Mouse (Mus musculus): ENCODE results near the gene C330021F23Rik.

Gene C330021F23Rik

GRCm38 (mm10) chr8:3587391-3588257 is 19.8 kb downstream of the C330021F23Rik start:
- DNase-seq (ENCODE audit: low spot score in 2 of 2): peak in 1 of 2 experiments; percentile 70

GRCm38 (mm10) chr8:3588258-3588633 is 20.5 kb downstream of the C330021F23Rik start:
- no peak for DNase-seq (ENCODE audit: low spot score in 2 of 2)

DNA sequence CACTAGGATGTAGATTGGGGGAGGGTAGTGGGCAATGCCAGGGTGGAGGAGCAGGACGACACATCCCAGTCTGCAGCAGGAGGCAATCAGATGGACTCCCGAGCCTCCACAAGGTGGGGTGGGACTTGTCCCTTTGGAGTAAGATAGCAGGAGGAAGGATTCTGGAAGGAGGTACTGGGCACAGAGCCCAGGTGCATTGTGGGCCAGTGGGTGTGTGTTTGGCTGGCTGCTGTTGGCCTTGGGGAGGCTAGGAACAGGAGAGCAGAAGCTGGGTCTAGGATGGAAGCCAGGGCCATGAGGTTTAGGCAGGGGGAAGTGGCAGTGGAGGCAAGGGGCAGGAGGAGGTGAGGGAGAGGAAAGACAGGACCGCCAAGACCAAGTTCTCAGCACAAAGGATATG is 25.7 kb downstream of the C330021F23Rik start:
- no peak for DNase-seq (ENCODE audit: low spot score in 2 of 2)

- no peak for DNase-seq (ENCODE audit: low spot score in 2 of 2)
Measured at GRCm38 (mm10) chr8:3594466-3594865, 26.7 kb downstream of the C330021F23Rik start.

DNA sequence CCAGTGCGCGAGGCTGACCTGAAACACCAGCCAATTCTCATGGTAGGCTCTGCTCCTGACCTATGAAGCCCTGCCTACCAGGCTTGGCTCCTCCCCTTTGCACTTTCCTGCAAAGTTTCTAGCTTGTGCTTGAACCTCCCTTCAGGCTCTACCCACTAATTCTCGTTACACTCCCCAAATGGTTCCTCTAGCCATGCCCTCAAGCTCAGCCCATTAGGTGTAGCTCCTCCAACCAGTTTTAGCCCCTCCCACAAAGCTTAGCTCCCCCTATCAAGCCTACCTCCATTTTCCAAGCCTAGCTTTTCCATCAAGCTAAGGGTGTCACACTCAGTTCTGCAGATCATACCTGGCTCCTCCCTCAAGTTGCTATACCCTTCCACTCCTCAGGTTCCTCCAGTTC is 30.3 kb downstream of the C330021F23Rik start:
- DNase-seq (ENCODE audit: low spot score in 2 of 2): no peak

GRCm38 (mm10) chr8:3599219-3599618 is 31.4 kb downstream of the C330021F23Rik start:
- DNase-seq (ENCODE audit: low spot score in 2 of 2): no peak

DNA sequence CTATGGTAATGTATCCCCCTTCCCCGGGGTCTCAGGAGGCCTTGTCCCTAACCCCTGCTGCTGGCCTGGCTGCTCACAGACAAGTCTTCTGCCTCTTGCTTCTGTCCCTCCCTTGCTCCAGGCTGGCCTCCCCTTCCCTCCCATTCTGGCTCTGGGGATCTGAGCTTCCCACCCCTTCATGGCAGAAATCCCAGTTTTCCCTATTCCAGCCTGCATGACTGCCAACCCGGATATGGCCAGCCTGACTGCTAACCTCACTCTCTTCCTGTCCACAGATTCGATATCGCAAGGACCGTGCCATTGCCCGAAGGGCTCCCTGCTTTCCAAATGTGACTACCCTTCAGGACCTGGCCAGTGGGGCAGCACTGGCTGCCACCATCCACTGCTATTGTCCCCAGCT is 32.6 kb downstream of the C330021F23Rik start:
- DNase-seq (ENCODE audit: low spot score in 2 of 2): no peak

DNA sequence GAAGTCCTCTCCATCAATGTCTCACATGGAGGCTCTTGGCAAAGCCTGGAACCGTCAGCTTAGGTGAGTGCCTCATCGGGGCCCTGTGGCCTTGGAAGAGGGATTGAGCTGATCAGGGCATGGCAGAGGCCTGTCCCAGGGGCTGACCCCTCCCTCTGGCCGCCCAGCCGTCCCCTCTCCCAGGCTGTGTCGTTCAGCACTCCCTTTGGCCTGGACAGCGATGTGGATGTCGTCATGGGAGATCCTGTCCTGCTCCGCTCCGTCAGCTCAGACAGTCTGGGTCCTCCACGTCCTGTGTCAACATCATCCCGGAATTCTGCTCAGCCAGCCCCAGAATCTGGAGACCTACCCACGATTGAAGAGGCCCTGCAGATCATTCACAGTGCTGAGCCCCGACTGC is 35.6 kb downstream of the C330021F23Rik start:
- DNase-seq (ENCODE audit: low spot score in 2 of 2): no peak

- DNase-seq (ENCODE audit: low spot score in 2 of 2): no peak
Measured at GRCm38 (mm10) chr8:3606593-3606992, 38.8 kb downstream of the C330021F23Rik start.

GRCm38 (mm10) chr8:3607822-3608221 is 40.0 kb downstream of the C330021F23Rik start:
- no peak for DNase-seq (ENCODE audit: low spot score in 2 of 2)

GRCm38 (mm10) chr8:3609046-3609815 is 41.4 kb downstream of the C330021F23Rik start:
- no peak for DNase-seq (ENCODE audit: low spot score in 2 of 2)

DNA sequence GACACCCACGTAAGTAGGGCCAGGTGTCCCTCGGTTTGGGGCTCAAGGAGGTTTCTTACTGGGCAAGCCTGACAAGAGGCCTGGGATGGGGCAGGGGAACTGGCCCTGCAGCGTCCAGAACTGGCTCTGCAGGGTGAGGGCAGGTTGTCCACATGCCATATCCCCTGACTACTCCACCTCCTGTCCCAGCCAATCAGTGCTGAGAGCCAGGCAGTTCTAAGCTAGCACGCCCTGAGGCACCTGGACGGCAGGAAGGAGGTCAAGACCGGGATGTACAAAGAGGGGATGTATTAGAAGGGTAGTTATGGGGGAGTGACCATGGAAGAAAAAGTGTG is 42.0 kb downstream of the C330021F23Rik start:
- no peak for DNase-seq (ENCODE audit: low spot score in 2 of 2)

- DNase-seq (ENCODE audit: low spot score in 2 of 2): peak; percentile 99
Measured at GRCm38 (mm10) chr8:3621199-3621970, 53.6 kb downstream of the C330021F23Rik start, which contains the start of the genes Xab2 and Pet100. Gene Xab2 (minus strand): TSS chr8:3621316. Gene Pet100 (plus strand): TSS chr8:3621548.

GRCm38 (mm10) chr8:3622119-3622518 is 54.3 kb downstream of the C330021F23Rik start:
- DNase-seq (ENCODE audit: low spot score in 2 of 2): no peak

DNA sequence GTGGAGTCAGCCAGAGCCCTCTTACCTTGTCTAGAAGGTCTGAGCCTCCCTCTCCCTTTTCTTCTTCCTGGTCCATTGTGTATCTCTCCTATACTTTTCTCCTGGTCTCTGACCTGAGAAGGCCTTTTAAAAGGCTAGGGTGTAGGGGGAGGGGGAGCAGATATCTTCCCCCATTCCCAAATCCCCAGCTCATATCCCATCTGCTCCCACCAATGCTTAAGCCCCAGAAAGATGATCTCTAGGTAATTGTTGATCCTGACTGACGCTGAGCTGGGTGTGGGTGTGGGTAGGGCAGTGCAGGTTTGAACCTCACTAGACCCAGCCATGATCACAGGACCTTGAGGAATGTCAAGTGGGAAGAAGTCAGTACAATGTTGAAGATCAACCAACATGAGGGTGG is 57.7 kb downstream of the C330021F23Rik start, which contains the start of gene Pcp2:
Gene Pcp2 (minus strand): TSS at position 101 of the 400 bp plus-strand sequence.
- DNase-seq (ENCODE audit: low spot score in 2 of 2): no peak

- DNase-seq (ENCODE audit: low spot score in 2 of 2): no peak
Measured at GRCm38 (mm10) chr8:3626971-3627370, 59.2 kb downstream of the C330021F23Rik start.

- no peak for DNase-seq (ENCODE audit: low spot score in 2 of 2)
Measured at GRCm38 (mm10) chr8:3628014-3628413, 60.2 kb downstream of the C330021F23Rik start.

- peak in 1 of 2 experiments; percentile 65 for DNase-seq (ENCODE audit: low spot score in 2 of 2)
Measured at GRCm38 (mm10) chr8:3630647-3631477, 63.1 kb downstream of the C330021F23Rik start, which contains the start of gene Stxbp2. Gene Stxbp2 (plus strand): TSS chr8:3630955.

GRCm38 (mm10) chr8:3631478-3631875 is 63.7 kb downstream of the C330021F23Rik start:
- no peak for DNase-seq (ENCODE audit: low spot score in 2 of 2)

All from frontal cortex, postnatal 10 days (tissue).